Mouse (Mus musculus): Measurements from ENCODE around the gene Pgp. TPM values are rescaled to one million over a fixed set of nuclear protein-coding genes. Genes with fewer than 3 reads are reported as not detected.

Gene Pgp
- polyA plus RNA-seq, 1 experiment from 2014 or later, result 67.6 TPM

GRCm38 (mm10) chr17:24469336-24469909 is 769 bp upstream of the Pgp start:
- no peak for DNase-seq (ENCODE audit: low spot score, missing footprints)
- H3K27ac ChIP-seq (ENCODE audit: low read depth, low read length), result peak overlapping the region; percentile 74
- no peaks in the 10 kb centered on the region for H3K9me3 ChIP-seq (ENCODE audit: control insufficient read depth, low read length)
- peak overlapping the region; percentile 60 for H3K9ac ChIP-seq (ENCODE audit: low read length)
- H3K4me1 ChIP-seq (ENCODE audit: control insufficient read depth, insufficient read depth, low read length), result peaks cover 20% of the 10 kb centered on the region
- H3K27me3 ChIP-seq (ENCODE audit: control insufficient read depth, insufficient read depth, low read length), result no peaks in the 10 kb centered on the region
- peak overlapping the region; percentile 91 for H3K4me3 ChIP-seq (ENCODE audit: low read depth, low read length)
- no peak for ATAC-seq (ENCODE audit: low FRiP score)
- H3K4me2 ChIP-seq, result peak overlapping the region; percentile 99
- 19% methylated on average over 7 of the region's 7 CpGs for WGBS
- H3K36me3 ChIP-seq (ENCODE audit: control insufficient read depth, insufficient read depth, low read length), result no peaks in the 10 kb centered on the region

GRCm38 (mm10) chr17:24470701-24471527 is 722 bp downstream of the Pgp start:
- peak; percentile 20 for ATAC-seq (ENCODE audit: low FRiP score)
- H3K9ac ChIP-seq (ENCODE audit: low read length), result peak overlapping the region; percentile 90
- H3K27me3 ChIP-seq (ENCODE audit: control insufficient read depth, insufficient read depth, low read length), result no peaks in the 10 kb centered on the region
- H3K4me2 ChIP-seq, result peak overlapping the region; percentile 99
- H3K27ac ChIP-seq (ENCODE audit: low read depth, low read length), result peak overlapping the region; percentile 74
- H3K4me1 ChIP-seq (ENCODE audit: control insufficient read depth, insufficient read depth, low read length), result peaks cover 20% of the 10 kb centered on the region
- peak overlapping the region; percentile 91 for H3K4me3 ChIP-seq (ENCODE audit: low read depth, low read length)
- peak; percentile 94 for DNase-seq (ENCODE audit: low spot score, missing footprints)
- no peaks in the 10 kb centered on the region for H3K9me3 ChIP-seq (ENCODE audit: control insufficient read depth, low read length)
- peaks cover 4% of the 10 kb centered on the region for H3K36me3 ChIP-seq (ENCODE audit: control insufficient read depth, insufficient read depth, low read length)
- WGBS, result 1% methylated on average over 68 of the region's 68 CpGs

GRCm38 (mm10) chr17:24472512-24472911 is 2.3 kb downstream of the Pgp start:
- H3K36me3 ChIP-seq (ENCODE audit: control insufficient read depth, insufficient read depth, low read length), result peaks cover 7% of the 10 kb centered on the region
- no peak for ATAC-seq (ENCODE audit: low FRiP score)

GRCm38 (mm10) chr17:24473612-24474275 is 3.6 kb downstream of the Pgp start, which contains the start of gene Bricd5:
Bricd5 (plus strand) TSS chr17:24473884.
- Histone ChIP-seq H3K9ac (ENCODE audit: low read length) (no peak within 1 kb of the TSS), H3K36me3 (ENCODE audit: control insufficient read depth, insufficient read depth, low read length) (peaks cover 7% of the 10 kb centered on the region), H3K4me3 (ENCODE audit: low read depth, low read length) (no peak within 1 kb of the TSS), H3K27me3 (ENCODE audit: control insufficient read depth, insufficient read depth, low read length) (no peaks in the 10 kb centered on the region), H3K9me3 (ENCODE audit: control insufficient read depth, low read length) (no peaks in the 10 kb centered on the region), H3K27ac (ENCODE audit: low read depth, low read length) (no peak within 1 kb of the TSS), H3K4me2 (no peak within 1 kb of the TSS), H3K4me1 (ENCODE audit: control insufficient read depth, insufficient read depth, low read length) (peaks cover 26% of the 10 kb centered on the region)
- DNase-seq (ENCODE audit: low spot score, missing footprints) (peak; percentile 75), ATAC-seq (ENCODE audit: low FRiP score) (no peak)
- 86% methylated on average over 6 of the region's 6 CpGs for WGBS

More at GRCm38 (mm10) chr17:24472512-24472911, 2.3 kb downstream of the Pgp start:
- no peaks in the 10 kb centered on the region for H3K27me3 ChIP-seq (ENCODE audit: control insufficient read depth, insufficient read depth, low read length)
- H3K9ac ChIP-seq (ENCODE audit: low read length), result no peak overlapping the region
- H3K4me3 ChIP-seq (ENCODE audit: low read depth, low read length), result no peak overlapping the region
- no peak overlapping the region for H3K27ac ChIP-seq (ENCODE audit: low read depth, low read length)
- peaks cover 20% of the 10 kb centered on the region for H3K4me1 ChIP-seq (ENCODE audit: control insufficient read depth, insufficient read depth, low read length)
- no peak for DNase-seq (ENCODE audit: low spot score, missing footprints)
- 88% methylated on average over 4 of the region's 4 CpGs for WGBS
- peak overlapping the region; percentile 99; the same call in 1 of the 2 replicates for H3K4me2 ChIP-seq
- H3K9me3 ChIP-seq (ENCODE audit: control insufficient read depth, low read length), result no peaks in the 10 kb centered on the region

GRCm38 (mm10) chr17:24474557-24474956 is 4.4 kb downstream of the Pgp start:
- 86% methylated on average over 5 of the region's 5 CpGs for whole genome bisulfite sequencing
- no peak for ATAC-seq (ENCODE audit: low FRiP score)
- H3K27me3 ChIP-seq (ENCODE audit: control insufficient read depth, insufficient read depth, low read length), result no peaks in the 10 kb centered on the region
- H3K4me2 ChIP-seq, result no peak overlapping the region
- peaks cover 7% of the 10 kb centered on the region for H3K36me3 ChIP-seq (ENCODE audit: control insufficient read depth, insufficient read depth, low read length)
- no peaks in the 10 kb centered on the region for H3K9me3 ChIP-seq (ENCODE audit: control insufficient read depth, low read length)
- peaks cover 26% of the 10 kb centered on the region for H3K4me1 ChIP-seq (ENCODE audit: control insufficient read depth, insufficient read depth, low read length)
- no peak overlapping the region for H3K9ac ChIP-seq (ENCODE audit: low read length)
- no peak overlapping the region for H3K27ac ChIP-seq (ENCODE audit: low read depth, low read length)
- H3K4me3 ChIP-seq (ENCODE audit: low read depth, low read length), result no peak overlapping the region
- DNase-seq (ENCODE audit: low spot score, missing footprints), result no peak

GRCm38 (mm10) chr17:24475586-24475985 is 5.4 kb downstream of the Pgp start:
- H3K27me3 ChIP-seq (ENCODE audit: control insufficient read depth, insufficient read depth, low read length), result no peaks in the 10 kb centered on the region
- H3K36me3 ChIP-seq (ENCODE audit: control insufficient read depth, insufficient read depth, low read length), result peaks cover 7% of the 10 kb centered on the region

GRCm38 (mm10) chr17:24476022-24476776 is 6.0 kb downstream of the Pgp start:
- H3K9ac ChIP-seq (ENCODE audit: low read length), result no peak overlapping the region
- H3K36me3 ChIP-seq (ENCODE audit: control insufficient read depth, insufficient read depth, low read length), result peaks cover 7% of the 10 kb centered on the region
- 95% methylated on average over 10 of the region's 10 CpGs for WGBS

More at GRCm38 (mm10) chr17:24475586-24475985, 5.4 kb downstream of the Pgp start:
- H3K9ac ChIP-seq (ENCODE audit: low read length), result no peak overlapping the region
- no peak overlapping the region for H3K4me3 ChIP-seq (ENCODE audit: low read depth, low read length)
- no peaks in the 10 kb centered on the region for H3K9me3 ChIP-seq (ENCODE audit: control insufficient read depth, low read length)
- no peak for ATAC-seq (ENCODE audit: low FRiP score)
- H3K4me2 ChIP-seq, result no peak overlapping the region
- 94% methylated on average over 6 of the region's 6 CpGs for WGBS
- peak; percentile 57 for DNase-seq (ENCODE audit: low spot score, missing footprints)
- H3K4me1 ChIP-seq (ENCODE audit: control insufficient read depth, insufficient read depth, low read length), result peaks cover 28% of the 10 kb centered on the region
- H3K27ac ChIP-seq (ENCODE audit: low read depth, low read length), result no peak overlapping the region

GRCm38 (mm10) chr17:24477053-24477984 is 7.1 kb downstream of the Pgp start:
- Histone ChIP-seq H3K4me3 (ENCODE audit: low read depth, low read length) (no peak overlapping the region), H3K4me2 (no peak overlapping the region; the same call in 1 of the 2 replicates), H3K9me3 (ENCODE audit: control insufficient read depth, low read length) (no peaks in the 10 kb centered on the region), H3K9ac (ENCODE audit: low read length) (no peak overlapping the region; the same call in 1 of the 2 replicates), H3K4me1 (ENCODE audit: control insufficient read depth, insufficient read depth, low read length) (peaks cover 11% of the 10 kb centered on the region), H3K36me3 (ENCODE audit: control insufficient read depth, insufficient read depth, low read length) (peaks cover 7% of the 10 kb centered on the region), H3K27me3 (ENCODE audit: control insufficient read depth, insufficient read depth, low read length) (no peaks in the 10 kb centered on the region), H3K27ac (ENCODE audit: low read depth, low read length) (no peak overlapping the region)
- 94% methylated on average over 20 of the region's 20 CpGs for WGBS
- no peak for ATAC-seq (ENCODE audit: low FRiP score)
- DNase-seq (ENCODE audit: low spot score, missing footprints), result no peak

More at GRCm38 (mm10) chr17:24476022-24476776, 6.0 kb downstream of the Pgp start:
- H3K4me3 ChIP-seq (ENCODE audit: low read depth, low read length), result no peak overlapping the region
- H3K9me3 ChIP-seq (ENCODE audit: control insufficient read depth, low read length), result no peaks in the 10 kb centered on the region
- DNase-seq (ENCODE audit: low spot score, missing footprints) (peak; percentile 75), ATAC-seq (ENCODE audit: low FRiP score) (no peak)
- H3K4me2 ChIP-seq, result no peak overlapping the region
- H3K27me3 ChIP-seq (ENCODE audit: control insufficient read depth, insufficient read depth, low read length), result no peaks in the 10 kb centered on the region
- H3K4me1 ChIP-seq (ENCODE audit: control insufficient read depth, insufficient read depth, low read length), result peaks cover 22% of the 10 kb centered on the region
- no peak overlapping the region for H3K27ac ChIP-seq (ENCODE audit: low read depth, low read length)
